Mouse (Mus musculus) adrenal gland, adult 18-20 months (tissue): Measurements from ENCODE around the gene Zc3hav1. TPM values are rescaled to one million over a fixed set of nuclear protein-coding genes. Genes with fewer than 3 reads are reported as not detected.

ENCODE experiments used
- DNase-seq, 2 experiments: peaks; one replicate each; pipeline ENCODE4 v3.0.0; 2021 to 2022; ENCODE audit warnings: low spot score in 2 of 2
- total RNA-seq, 2 experiments: library from RNA; stranded (reverse); gene quantifications; 1 replicate in 1 of 2; 2 replicates in 1 of 2; pipeline ENCODE4 v1.2.3; 2021

Gene Zc3hav1
- total RNA-seq, 2 experiments from 2014 or later: 50.6 to 65.0 TPM

DNA sequence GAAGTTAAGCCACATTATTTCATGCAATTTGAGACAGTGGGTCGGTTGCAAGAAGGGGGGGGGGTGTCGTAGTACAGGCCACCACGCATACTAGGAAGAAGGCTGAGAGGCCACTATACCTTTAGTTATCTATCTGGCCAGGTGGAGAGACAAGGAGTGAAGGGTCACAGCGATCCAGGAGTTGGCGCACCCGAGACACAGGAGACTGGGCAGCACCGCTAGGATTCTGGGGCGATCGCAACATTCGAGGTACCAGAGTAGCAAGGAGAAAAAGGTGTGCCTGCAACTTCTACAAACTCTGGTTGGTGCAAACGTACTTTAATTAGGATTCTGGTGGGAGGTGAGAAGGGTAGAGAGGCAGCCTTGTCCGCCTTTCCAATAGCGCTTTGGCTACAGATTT, 1.2 kb downstream of the Zc3hav1 start:
- DNase-seq: no peak

- no peak for DNase-seq
Measured at GRCm38 (mm10) chr6:38352451-38352850, 2.0 kb downstream of the Zc3hav1 start.

GRCm38 (mm10) chr6:38351930-38352329, 2.5 kb downstream of the Zc3hav1 start:
- DNase-seq: no peak

GRCm38 (mm10) chr6:38349806-38350205, 4.6 kb downstream of the Zc3hav1 start:
- no peak for DNase-seq

- no peak for DNase-seq
Measured at GRCm38 (mm10) chr6:38348811-38349453, 5.5 kb downstream of the Zc3hav1 start.

DNA sequence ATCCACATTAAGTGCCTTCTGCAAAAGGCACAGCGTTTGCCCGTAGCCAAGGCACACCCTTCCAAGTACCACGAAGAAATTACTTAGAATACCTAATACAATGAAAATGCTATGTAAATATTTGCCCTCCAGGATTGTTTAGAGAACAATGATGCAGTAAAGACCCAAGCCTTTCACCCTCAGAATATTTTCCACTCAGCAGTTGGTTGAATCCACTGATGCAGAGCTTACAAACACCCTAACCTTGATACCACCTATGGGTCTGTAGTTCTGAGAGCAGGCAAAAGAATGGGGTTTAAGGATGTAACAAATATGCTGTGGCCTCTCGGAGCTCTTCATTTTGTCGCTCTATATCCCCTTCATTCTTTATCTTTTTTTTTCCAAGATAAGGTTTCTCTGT, 6.5 kb downstream of the Zc3hav1 start:
- DNase-seq: no peak

DNA sequence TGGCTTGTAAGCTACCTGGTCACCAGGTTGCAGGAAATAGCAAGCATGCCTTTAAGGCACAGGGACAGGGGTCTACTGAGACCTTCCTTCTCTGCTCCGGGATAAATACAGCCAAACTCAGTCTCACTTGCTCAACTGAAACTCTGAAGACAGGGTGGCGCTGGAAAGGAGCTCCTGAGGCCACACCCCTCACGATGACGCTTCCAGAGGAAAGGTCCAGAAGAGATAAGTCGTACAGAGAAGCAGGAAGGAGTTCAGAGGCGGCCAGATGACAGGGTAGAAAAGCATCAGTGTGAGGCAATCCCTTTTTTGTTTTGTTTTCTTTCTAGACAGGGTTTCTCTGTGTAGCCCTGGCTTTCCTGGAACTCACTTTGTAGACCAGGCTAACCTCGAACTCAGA, 8.6 kb downstream of the Zc3hav1 start:
- DNase-seq: peak; percentile 61 to 64

DNA sequence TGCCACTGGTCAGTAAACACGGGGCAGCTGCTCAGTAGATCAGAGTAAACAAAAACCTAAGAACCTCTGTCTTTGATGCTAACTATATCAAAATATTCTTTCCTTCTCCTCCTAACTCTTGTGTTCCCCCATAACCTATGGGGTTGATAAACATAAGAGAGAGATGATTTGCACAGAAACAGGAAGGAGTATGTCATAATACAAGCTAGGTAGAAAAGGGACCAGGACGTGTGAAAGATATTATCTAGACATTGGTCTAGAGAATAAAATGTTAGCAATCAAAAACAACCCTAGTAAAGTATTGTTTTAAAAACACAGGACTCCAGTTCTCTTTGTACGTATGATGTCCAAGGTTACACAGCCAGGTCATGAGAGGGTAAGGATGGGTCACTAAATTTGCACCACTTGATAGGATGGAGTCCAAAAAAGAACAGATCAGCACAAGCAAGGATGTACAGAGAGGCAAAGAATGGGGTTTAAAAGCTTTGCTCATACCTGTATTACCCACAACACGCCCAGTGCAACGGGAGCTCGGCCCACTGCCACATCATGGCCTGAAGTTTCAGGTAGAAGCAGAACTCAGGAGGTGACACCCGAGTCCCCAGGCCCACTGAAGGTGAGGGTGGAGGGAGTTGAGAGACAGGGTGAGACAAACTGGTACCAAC, 10.3 kb downstream of the Zc3hav1 start:
- DNase-seq: no peak

DNA sequence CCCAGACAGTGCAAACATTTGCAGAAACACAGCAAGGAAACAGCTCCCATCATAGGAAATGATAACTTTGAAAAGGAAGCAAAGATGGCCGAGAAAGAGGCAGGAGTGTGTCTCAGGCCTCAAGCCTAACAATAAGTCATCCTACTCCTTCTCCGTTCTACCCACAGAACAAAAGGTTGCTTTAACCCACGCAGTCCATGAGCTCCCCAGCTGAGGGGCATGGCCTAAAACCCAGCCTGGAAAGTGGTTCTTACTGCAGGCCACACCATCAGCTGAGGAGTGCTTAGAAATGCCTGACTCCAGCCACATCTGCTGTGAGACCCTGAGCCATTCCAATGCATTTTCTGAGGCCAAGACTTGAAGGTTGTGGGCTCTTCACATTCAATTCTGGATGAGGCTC, 10.8 kb downstream of the Zc3hav1 start:
- no peak for DNase-seq

DNA sequence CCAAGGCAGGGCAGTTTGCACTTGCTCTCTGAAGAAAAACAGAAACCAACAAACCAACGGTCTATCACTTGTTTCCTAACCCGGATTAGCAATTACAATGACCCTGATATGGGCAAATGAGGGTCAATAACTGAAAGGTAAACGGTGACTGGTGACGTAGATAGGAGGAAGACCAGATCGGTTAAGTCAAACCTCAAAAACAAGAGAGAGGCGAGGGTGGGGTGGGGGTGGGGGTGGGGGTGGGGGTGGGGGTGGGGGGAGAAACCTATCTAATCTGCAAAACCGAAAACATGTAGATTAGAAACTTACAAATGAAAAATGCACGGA, 11.8 kb downstream of the Zc3hav1 start:
- no peak for DNase-seq

DNA sequence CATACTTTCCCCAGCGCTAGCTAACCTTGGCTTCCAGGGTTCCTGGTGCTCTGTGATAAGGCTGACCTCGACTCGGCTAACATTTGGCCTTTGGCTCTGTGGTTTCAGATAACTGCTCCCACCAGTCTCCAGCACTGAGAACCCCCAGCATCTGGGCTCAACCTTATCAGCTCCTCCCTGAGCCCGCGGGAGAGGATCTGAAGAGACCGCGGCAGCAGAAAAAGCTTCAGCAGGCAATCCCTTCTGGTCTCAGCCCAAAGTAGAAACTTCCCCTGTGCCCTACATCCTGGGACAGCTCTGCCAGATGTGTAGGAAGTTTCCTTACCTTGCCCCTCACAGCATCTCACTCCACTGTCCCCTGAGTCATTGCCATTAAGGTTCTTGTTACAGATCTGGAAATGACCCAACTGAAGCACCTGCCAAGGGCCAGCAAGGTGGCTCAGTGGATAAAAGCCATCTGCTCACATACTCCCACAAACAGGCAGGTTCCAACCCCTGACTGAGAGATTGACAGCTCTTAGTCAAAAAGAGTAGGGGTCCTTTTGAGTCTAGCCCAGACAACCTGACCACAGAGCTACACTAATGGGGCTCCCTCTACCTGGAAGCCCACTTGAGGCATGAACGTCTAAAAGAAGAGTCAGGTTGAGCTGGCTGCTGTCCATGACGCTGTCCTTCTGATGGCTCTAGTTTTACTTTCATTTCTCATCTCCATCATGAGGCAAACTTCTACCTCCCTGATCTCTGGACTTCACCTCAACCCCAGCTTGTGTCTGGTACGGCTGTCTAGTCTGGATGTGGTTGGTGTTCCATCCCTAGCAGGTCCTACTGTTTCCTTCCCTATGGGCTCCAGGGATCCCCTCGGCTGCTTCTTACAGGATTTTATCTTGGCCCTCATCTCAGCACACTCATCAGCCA, 12.4 kb downstream of the Zc3hav1 start:
- no peak for DNase-seq

DNA sequence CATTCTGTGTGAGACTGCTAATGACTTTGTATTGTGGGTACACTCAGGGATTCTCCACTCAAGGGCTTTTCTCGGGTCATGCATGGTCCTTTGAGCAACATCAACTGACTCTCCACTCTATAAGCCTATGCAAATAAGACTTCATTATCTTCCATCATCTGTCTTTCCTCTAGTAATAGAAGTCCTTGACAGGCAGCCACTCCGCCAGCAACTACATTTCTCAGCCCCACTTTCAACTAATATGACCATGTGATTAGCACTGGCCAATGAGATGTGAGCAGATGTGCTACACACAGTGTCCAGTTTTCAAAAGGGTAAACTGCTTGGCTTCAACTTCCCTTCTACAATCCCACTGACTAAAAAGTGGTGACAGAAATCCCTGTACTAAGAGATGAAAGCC, 15.3 kb downstream of the Zc3hav1 start:
- DNase-seq: no peak

DNA sequence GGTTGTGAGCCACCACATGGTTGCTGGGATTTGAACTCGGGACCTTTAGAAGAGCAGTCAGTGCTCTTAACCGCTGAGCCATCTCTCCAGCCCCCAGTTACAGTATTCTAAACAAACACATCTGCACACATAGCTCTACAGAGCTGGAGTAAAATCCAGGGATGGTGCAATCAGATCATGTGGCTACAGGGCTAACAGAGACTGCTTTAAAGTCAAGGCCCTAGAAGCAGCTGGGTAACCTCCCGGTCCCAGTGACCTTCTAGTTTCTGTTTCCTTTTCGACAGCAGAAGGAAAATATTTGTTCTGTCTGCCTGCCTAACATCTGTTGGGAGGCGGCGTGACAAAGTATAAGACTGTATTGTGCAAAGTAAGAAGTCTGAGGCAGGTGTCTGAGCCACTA, 16.5 kb downstream of the Zc3hav1 start:
- peak; percentile 47 to 60 for DNase-seq

- DNase-seq: no peak
Measured at GRCm38 (mm10) chr6:38337166-38337705, 17.2 kb downstream of the Zc3hav1 start.

DNA sequence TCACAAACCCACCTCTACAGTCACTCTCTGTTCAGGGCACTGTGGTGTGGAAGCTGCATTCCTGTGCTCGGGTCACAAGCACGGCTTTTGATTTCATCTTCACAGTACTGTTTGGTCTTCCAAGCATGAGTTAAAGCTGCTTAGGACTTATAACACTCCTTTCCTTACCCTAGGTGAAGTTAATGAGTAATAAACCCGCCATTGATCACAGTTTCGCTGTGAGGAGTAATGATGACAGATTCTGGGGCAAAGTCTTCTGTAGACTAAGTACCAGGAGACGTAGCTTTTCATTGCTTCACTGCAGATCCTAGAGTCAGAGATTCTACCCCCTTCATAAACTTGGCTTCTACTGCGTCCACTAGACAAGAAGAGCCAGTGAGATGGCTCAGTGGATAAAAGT, 19.1 kb downstream of the Zc3hav1 start:
- no peak for DNase-seq

DNA sequence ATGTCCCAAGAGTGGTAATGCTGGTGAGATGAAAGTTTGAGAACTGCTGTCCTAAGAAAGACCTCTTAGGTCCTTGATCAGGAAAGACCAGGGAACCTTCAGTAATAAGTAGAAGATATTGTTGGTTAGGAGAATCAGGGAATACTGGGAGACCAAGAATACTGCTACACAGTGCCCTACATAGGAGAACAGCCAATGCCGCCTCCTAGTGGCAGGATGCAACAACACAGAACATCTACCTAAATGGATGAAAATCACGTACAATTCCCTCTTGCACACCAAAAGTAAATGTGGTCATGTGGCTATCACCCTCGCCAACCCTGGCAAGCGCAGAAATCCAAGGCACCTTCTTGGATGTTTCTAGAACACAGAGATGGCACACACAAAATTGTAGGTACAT, 27.8 kb downstream of the Zc3hav1 start:
- no peak for DNase-seq

- DNase-seq: no peak
Measured at GRCm38 (mm10) chr6:38320621-38321020, 33.8 kb downstream of the Zc3hav1 start.

DNA sequence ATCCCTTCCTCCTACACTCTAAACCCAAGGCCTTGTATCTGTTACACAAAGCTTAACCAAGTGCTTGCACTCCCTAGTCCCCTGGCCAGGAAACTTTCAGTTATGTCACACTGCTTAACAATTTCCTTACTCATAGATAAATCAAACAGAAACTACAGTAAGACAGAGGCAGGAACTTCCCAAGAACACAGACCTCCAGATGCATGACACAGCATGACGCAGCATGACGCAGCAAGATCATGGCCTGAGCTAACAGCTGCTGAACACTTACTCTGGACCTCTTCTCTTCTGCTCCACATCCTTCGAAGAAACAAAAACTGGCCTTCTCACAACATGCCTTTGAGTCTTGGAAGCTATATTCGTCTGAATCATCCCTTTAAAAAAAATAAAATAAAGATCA, 38.4 kb downstream of the Zc3hav1 start:
- no peak for DNase-seq

DNA sequence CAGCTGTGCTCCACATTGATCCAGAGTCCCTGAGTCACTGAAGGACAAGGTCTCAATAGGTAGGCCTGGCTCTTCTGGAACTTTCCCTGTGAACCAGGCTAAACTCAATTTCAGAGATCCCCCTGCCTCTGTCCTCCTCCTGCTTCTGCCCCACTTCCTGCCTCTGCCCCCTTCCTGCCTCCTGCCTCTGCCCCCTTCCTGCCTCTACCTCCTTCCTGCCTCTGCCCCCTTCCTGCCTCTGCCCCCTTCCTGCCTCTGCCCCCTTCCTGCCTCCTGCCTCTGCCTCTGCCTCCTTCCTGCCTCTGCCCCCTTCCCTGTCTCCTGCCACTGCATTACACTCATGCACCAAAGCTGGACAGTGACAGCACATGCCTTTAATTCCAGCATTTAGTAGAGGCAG, 44.7 kb downstream of the Zc3hav1 start:
- DNase-seq: no peak

GRCm38 (mm10) chr6:38304981-38305380, 49.4 kb downstream of the Zc3hav1 start:
- DNase-seq: no peak

DNA sequence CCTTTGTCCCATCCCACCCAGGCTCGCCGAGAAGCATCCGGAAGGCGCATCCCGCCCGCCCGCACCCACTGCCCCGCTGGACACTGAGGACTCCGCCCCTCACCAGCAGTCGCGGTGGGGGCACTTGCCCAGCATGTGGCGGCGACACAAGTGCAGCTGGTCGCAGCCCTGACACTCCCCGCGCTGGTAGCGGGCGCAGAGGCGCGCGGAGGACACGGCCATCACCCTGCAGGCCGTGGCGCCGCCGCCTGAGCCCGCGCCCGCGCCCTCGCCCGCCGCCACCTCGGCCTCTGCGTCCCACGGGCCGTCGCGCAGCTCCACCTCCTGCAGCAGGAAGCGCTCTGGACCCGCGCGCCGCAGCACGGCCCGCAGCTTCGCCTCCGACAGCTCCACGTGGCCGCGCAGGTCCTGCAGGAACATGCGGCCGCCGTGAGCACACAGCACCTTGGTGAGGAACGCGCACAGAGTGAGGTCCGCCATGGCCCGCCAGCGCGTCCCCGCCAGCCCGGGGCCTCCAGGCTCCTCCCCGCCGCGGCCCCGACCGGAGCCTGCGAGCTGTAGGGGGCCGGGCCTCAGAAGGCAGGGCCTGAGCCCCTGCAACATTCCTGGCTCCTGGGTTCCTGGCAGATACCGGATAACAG, 55.5 kb downstream of the Zc3hav1 start, which contains the start of gene Zc3hav1l:
Gene Zc3hav1l, minus strand, starts transcription at position 499 of the 641 bp plus-strand sequence.
- DNase-seq: peak; percentile 63 to 71
